Mouse (Mus musculus): ENCODE measurements around the gene Pnpla1.

DNA sequence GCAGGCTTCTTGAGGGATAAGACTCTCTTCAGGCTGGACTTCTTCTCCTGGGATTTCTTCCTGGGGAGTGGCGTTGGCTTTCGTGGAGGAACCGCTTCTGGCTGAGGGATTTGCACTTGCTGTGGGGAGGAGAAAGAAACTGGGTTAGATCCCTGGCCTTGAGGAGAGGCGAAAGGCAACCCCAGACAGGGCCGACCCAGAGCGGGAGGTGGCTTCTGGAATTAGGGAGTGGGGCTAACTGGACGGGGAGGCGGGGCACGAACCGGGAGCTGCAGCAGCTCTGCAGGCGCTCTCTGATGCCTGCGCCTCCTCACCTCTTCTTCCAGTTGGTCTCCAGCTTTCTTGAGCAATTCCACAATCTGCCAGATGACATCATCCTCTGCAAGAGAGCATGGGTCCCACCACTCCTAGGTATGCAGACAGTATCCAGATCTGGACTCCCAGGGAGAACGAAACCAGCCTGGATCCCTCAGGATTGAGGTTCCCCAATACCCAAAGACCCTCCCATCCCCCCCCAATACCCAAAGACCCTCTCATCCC lies 47.2 kb downstream of the Pnpla1 start:
- TF ChIP-seq POLR2A (IDR thresholded peaks at IDR 0.05; ENCODE audit: low read depth, low read length) (no peak), CTCF (IDR thresholded peaks at IDR 0.05; ENCODE audit: extremely low read depth, insufficient read depth, insufficient read length, insufficient replicate concordance) (no peak)
